Mouse (Mus musculus): ENCODE data around the gene Tmem107.

DNA sequence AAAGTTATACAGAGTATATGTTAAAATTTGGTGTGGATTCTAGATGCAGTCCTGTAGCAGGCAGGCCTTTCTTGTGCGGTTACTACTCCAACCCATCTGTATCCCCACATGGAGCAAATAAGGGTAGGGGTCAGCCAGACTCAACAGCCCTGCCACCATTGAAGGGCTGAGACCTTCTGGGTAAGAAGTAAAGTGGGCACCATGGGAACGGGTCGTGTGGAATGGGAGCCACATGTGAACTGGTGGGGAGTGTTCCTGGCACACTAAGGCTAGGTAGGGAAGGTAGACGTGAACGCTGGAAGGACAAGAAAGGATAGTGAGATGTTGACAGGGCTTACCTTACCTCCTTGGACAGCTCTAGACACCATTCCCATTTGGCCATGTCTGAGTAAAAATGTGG is 32.4 kb upstream of the Tmem107 start:
- TF ChIP-seq CTCF (IDR thresholded peaks at IDR 0.05; ENCODE audit: extremely low read depth, insufficient read depth, insufficient read length, insufficient replicate concordance) (no peak), POLR2A (IDR thresholded peaks at IDR 0.05; ENCODE audit: low read depth, low read length) (no peak)

Data from spleen, adult 2 months (tissue).